Mouse (Mus musculus): Measurements from ENCODE around the gene Sh3gl2. TPM values are rescaled to one million over a fixed set of nuclear protein-coding genes. Genes with fewer than 3 reads are reported as not detected.

Gene Sh3gl2
- polyA plus RNA-seq, 1 experiment: 18.6 TPM

DNA sequence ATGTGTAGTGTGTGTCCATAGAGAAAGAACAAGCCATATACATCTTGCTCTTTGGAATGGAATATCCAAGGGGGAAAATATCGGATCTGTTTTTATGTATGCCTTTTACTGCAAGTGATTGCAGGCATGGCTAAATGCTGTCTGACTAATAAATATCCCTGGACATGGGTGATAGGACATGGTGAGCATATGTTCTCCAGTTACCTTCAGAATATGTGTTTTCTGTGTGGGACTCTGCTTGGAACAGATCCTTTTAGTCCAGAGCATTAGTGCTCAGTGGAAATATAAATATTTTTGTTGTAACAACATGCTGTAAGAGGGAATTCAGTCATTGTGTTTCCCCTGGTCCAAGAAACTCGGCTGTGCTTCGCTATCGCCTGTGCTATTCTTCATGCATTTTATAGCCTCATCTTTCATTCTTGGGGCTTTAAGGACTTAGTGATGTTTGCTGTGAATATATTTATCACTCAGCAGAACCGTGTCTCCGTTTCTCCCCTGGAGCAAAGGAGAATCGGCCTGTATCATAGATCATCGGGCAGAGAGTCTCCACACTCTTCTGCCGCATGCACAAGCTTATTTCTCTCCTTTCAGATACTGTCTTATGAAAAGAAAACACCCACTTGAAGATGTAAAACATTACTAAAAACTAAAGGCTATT, 26.4 kb upstream of the Sh3gl2 start:
- no peaks in the 10 kb centered on the region for H3K4me1 ChIP-seq (ENCODE audit: control insufficient read depth, insufficient read depth, low read length)
- H3K9ac ChIP-seq (ENCODE audit: low read depth, poor library complexity, severe bottlenecking): no peak overlapping the region
- no peaks in the 10 kb centered on the region for H3K36me3 ChIP-seq (ENCODE audit: control insufficient read depth, insufficient read depth, low read length, poor library complexity, severe bottlenecking)
- TF ChIP-seq POLR2A (IDR thresholded peaks at IDR 0.05; ENCODE audit: insufficient read depth, low read length) (no peak), CTCF (IDR thresholded peaks at IDR 0.05; ENCODE audit: low read depth, low read length) (no peak), EP300 (IDR thresholded peaks at IDR 0.05; ENCODE audit: insufficient read depth, low read depth, low read length) (no peak)
- H3K9me3 ChIP-seq (replicated peaks; ENCODE audit: control insufficient read depth, insufficient read depth, low read length, poor library complexity, severe bottlenecking): no peaks in the 10 kb centered on the region
- H3K27ac ChIP-seq (ENCODE audit: insufficient read depth, low read length): no peak overlapping the region
- H3K4me3 ChIP-seq (ENCODE audit: low read depth, low read length): no peak overlapping the region
- no peaks in the 10 kb centered on the region; the same call in 1 of the 2 replicates for H3K27me3 ChIP-seq (ENCODE audit: control insufficient read depth, insufficient read depth, low read length, poor library complexity, severe bottlenecking)

GRCm38 (mm10) chr4:85186011-85186410, 18.9 kb upstream of the Sh3gl2 start:
- no peak overlapping the region for H3K4me3 ChIP-seq (ENCODE audit: low read depth, low read length)
- H3K27ac ChIP-seq (ENCODE audit: insufficient read depth, low read length): no peak overlapping the region
- TF ChIP-seq CTCF (IDR thresholded peaks at IDR 0.05; ENCODE audit: low read depth, low read length) (peak; percentile 87), EP300 (IDR thresholded peaks at IDR 0.05; ENCODE audit: insufficient read depth, low read depth, low read length) (no peak)
- H3K4me1 ChIP-seq (ENCODE audit: control insufficient read depth, insufficient read depth, low read length): no peaks in the 10 kb centered on the region
- no peaks in the 10 kb centered on the region for H3K36me3 ChIP-seq (ENCODE audit: control insufficient read depth, insufficient read depth, low read length, poor library complexity, severe bottlenecking)
- H3K27me3 ChIP-seq (ENCODE audit: control insufficient read depth, insufficient read depth, low read length, poor library complexity, severe bottlenecking): no peaks in the 10 kb centered on the region
- no peak overlapping the region for H3K9ac ChIP-seq (ENCODE audit: low read depth, poor library complexity, severe bottlenecking)
- H3K9me3 ChIP-seq (replicated peaks; ENCODE audit: control insufficient read depth, insufficient read depth, low read length, poor library complexity, severe bottlenecking): no peaks in the 10 kb centered on the region

DNA sequence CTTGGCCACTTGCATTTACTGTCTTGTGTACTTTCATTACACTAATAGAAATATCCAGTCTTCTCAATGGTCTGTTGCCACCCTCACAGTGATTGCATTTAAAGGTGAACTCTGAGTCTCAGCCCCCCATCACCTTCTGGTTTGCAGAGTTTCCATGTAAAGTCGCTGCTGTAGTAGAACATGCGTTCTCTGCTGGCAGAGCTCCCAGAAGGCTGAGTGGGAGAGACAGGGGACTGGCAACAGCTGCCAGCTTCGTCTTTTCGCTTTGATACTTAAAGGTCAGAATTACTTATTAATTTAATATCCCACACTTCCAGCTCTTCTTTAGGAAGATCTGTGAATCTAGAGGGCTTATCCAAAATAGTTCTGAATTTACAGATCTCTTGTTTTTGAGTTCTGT, 8.7 kb upstream of the Sh3gl2 start:
- Histone ChIP-seq H3K27ac (ENCODE audit: insufficient read depth, low read length) (no peak overlapping the region), H3K4me1 (ENCODE audit: control insufficient read depth, insufficient read depth, low read length) (no peaks in the 10 kb centered on the region), H3K36me3 (ENCODE audit: control insufficient read depth, insufficient read depth, low read length, poor library complexity, severe bottlenecking) (no peaks in the 10 kb centered on the region), H3K9ac (ENCODE audit: low read depth, poor library complexity, severe bottlenecking) (no peak overlapping the region), H3K27me3 (ENCODE audit: control insufficient read depth, insufficient read depth, low read length, poor library complexity, severe bottlenecking) (no peaks in the 10 kb centered on the region), H3K4me3 (ENCODE audit: low read depth, low read length) (no peak overlapping the region), H3K9me3 (replicated peaks; ENCODE audit: control insufficient read depth, insufficient read depth, low read length, poor library complexity, severe bottlenecking) (no peaks in the 10 kb centered on the region)
- no peak for TF ChIP-seq EP300 (IDR thresholded peaks at IDR 0.05; ENCODE audit: insufficient read depth, low read depth, low read length)
- TF ChIP-seq CTCF (IDR thresholded peaks at IDR 0.05; ENCODE audit: low read depth, low read length): no peak

DNA sequence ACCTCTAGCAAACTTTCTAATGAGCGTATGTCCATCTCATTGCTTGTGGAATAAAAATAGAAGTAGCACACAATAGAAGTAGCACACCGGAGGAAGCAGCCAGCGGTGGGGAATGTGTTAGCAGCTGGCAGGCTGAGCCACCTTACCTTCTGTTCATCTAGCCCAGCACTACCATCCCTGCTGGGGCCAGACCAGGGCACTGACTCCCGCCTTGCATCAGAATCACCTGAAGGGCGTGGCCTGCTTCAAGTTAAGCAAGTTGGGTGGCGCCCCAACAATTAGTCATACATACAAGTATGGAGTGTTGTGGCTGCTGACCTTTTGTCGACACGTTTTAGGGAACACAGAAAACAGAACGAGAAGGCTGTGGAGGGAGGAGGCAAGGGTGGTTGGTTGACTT, 6.5 kb upstream of the Sh3gl2 start:
- H3K9me3 ChIP-seq (replicated peaks; ENCODE audit: control insufficient read depth, insufficient read depth, low read length, poor library complexity, severe bottlenecking): no peaks in the 10 kb centered on the region
- H3K27ac ChIP-seq (ENCODE audit: insufficient read depth, low read length): no peak overlapping the region
- no peaks in the 10 kb centered on the region for H3K36me3 ChIP-seq (ENCODE audit: control insufficient read depth, insufficient read depth, low read length, poor library complexity, severe bottlenecking)
- TF ChIP-seq CTCF (IDR thresholded peaks at IDR 0.05; ENCODE audit: low read depth, low read length) (no peak), EP300 (IDR thresholded peaks at IDR 0.05; ENCODE audit: insufficient read depth, low read depth, low read length) (peak; percentile 69; the same call in 1 of the 2 replicates)
- no peaks in the 10 kb centered on the region for H3K27me3 ChIP-seq (ENCODE audit: control insufficient read depth, insufficient read depth, low read length, poor library complexity, severe bottlenecking)
- no peak overlapping the region for H3K4me3 ChIP-seq (ENCODE audit: low read depth, low read length)
- H3K9ac ChIP-seq (ENCODE audit: low read depth, poor library complexity, severe bottlenecking): no peak overlapping the region
- no peaks in the 10 kb centered on the region for H3K4me1 ChIP-seq (ENCODE audit: control insufficient read depth, insufficient read depth, low read length)

GRCm38 (mm10) chr4:85202582-85202981, 2.3 kb upstream of the Sh3gl2 start:
- Histone ChIP-seq H3K27ac (ENCODE audit: insufficient read depth, low read length) (no peak overlapping the region), H3K36me3 (ENCODE audit: control insufficient read depth, insufficient read depth, low read length, poor library complexity, severe bottlenecking) (no peaks in the 10 kb centered on the region), H3K9me3 (replicated peaks; ENCODE audit: control insufficient read depth, insufficient read depth, low read length, poor library complexity, severe bottlenecking) (no peaks in the 10 kb centered on the region), H3K4me3 (ENCODE audit: low read depth, low read length) (no peak overlapping the region), H3K9ac (ENCODE audit: low read depth, poor library complexity, severe bottlenecking) (no peak overlapping the region), H3K27me3 (ENCODE audit: control insufficient read depth, insufficient read depth, low read length, poor library complexity, severe bottlenecking) (no peaks in the 10 kb centered on the region), H3K4me1 (ENCODE audit: control insufficient read depth, insufficient read depth, low read length) (peaks cover 1% of the 10 kb centered on the region)
- no peak for TF ChIP-seq POLR2A (IDR thresholded peaks at IDR 0.05; ENCODE audit: insufficient read depth, low read length)
- no peak for TF ChIP-seq CTCF (IDR thresholded peaks at IDR 0.05; ENCODE audit: low read depth, low read length)
- TF ChIP-seq EP300 (IDR thresholded peaks at IDR 0.05; ENCODE audit: insufficient read depth, low read depth, low read length): no peak

DNA sequence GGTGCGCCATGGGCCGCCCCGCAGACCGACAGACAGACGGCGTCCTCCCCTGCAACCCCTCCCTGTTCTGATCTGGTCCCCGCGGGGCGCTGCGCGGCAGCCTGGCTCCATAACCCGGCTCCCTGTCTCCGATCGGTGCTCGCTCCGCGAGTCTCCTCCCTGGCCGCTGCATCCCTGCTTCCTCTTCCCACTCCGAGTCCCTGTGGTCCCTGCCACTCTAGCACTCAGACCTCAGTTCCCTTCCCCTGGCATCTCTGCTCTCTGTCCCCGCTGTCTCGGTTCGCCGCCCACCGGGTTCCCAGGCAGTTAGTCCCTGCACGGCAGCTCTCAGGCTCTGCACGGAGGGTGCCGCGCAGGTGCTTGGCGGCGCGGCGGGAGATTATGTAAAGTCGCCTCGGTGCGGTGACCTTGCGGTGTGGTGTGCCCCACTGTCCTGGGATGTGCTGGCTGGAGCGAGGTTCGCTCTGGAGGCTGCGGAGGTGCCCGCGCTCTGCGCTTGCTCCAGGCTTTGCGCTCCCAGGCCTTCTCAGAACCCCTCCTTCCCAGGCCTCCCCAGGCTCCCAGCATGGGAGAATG, 798 bp downstream of the Sh3gl2 start:
- H3K36me3 ChIP-seq (ENCODE audit: control insufficient read depth, insufficient read depth, low read length, poor library complexity, severe bottlenecking): no peaks in the 10 kb centered on the region
- H3K27me3 ChIP-seq (ENCODE audit: control insufficient read depth, insufficient read depth, low read length, poor library complexity, severe bottlenecking): no peaks in the 10 kb centered on the region
- H3K9ac ChIP-seq (ENCODE audit: low read depth, poor library complexity, severe bottlenecking): peak overlapping the region; percentile 70
- H3K27ac ChIP-seq (ENCODE audit: insufficient read depth, low read length): no peak overlapping the region
- TF ChIP-seq CTCF (IDR thresholded peaks at IDR 0.05; ENCODE audit: low read depth, low read length) (no peak), EP300 (IDR thresholded peaks at IDR 0.05; ENCODE audit: insufficient read depth, low read depth, low read length) (0 out of 2 replicates have a peak, but pooled peaks have one; percentile 25)
- H3K4me3 ChIP-seq (ENCODE audit: low read depth, low read length): peak overlapping the region; percentile 63
- H3K4me1 ChIP-seq (ENCODE audit: control insufficient read depth, insufficient read depth, low read length): peaks cover 1% of the 10 kb centered on the region
- H3K9me3 ChIP-seq (replicated peaks; ENCODE audit: control insufficient read depth, insufficient read depth, low read length, poor library complexity, severe bottlenecking): no peaks in the 10 kb centered on the region
